Mouse (Mus musculus) C2C12 (cell line): Measurements from ENCODE around the gene Wfdc21.

Experiments used
- CEBPB ChIP-seq: IDR thresholded peaks from one replicate; pipeline ENCODE4 v1.6.1; 2011; ENCODE audit warnings: low read depth, mild to moderate bottlenecking, control low read depth, moderate library complexity
- CTCF ChIP-seq: IDR thresholded peaks from one replicate; pipeline ENCODE4 v1.5.1; 2011; ENCODE audit not compliant: control insufficient read depth, insufficient read depth, insufficient read length
- MAX ChIP-seq: IDR thresholded peaks from one replicate; pipeline ENCODE4 v1.6.1; 2011; ENCODE audit warnings: mild to moderate bottlenecking, control low read depth
- MYOD1 ChIP-seq: IDR thresholded peaks from one replicate; pipeline ENCODE4 v1.6.1; 2011; ENCODE audit warnings: low read depth; ENCODE audit not compliant: control insufficient read depth, insufficient read length
- MYOG ChIP-seq: IDR thresholded peaks from one replicate; pipeline ENCODE4 v1.6.1; 2011; ENCODE audit not compliant: control insufficient read depth, insufficient read length; ENCODE audit errors: extremely low read depth
- USF1 ChIP-seq: IDR thresholded peaks from one replicate; pipeline ENCODE4 v1.6.1; 2011; ENCODE audit warnings: low read depth, mild to moderate bottlenecking, control low read depth, moderate library complexity

- TF ChIP-seq CTCF (no peak), MAX (no peak), USF1 (no peak), MYOG (no peak), CEBPB (no peak), MYOD1 (no peak)
These were observed 41.6 kb downstream of the Wfdc21 start for GRCm38 (mm10) chr11:83788331-83788730.
